Mouse (Mus musculus): ENCODE data around the gene Elovl4.

GRCm38 (mm10) chr9:83831152-83831551 lies 25.1 kb upstream of the Elovl4 start:
- no peak for TF ChIP-seq CTCF (IDR thresholded peaks at IDR 0.05; ENCODE audit: control insufficient read depth, insufficient read depth, insufficient replicate concordance, low read depth, low read length)
- TF ChIP-seq POLR2A (IDR thresholded peaks at IDR 0.05; ENCODE audit: control insufficient read depth, low read depth, low read length), result no peak
